In the genomic region with DNA sequence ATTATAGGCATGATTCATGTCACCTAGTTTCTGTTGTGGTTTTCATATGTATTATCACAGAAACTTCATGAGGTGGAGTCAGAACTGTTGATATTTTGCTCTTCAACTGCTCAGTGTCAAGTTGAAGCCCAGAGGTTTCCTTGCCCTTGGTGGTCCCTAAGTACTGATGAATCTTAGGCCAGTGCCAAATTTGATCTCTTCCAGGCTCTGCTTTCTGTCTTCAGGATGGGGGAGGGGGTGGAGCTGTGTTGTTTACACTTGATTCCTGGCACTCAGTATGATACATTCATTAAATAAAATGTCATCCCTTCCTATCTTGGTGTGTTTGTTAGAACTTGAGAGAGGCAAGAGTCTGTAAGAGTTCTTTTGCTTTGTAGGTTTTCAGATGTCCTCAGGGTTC, we compare ENCODE assay signal across 20 mouse cellular contexts. TPM values are rescaled to one million over a fixed set of nuclear protein-coding genes. Genes with fewer than 3 reads are reported as not detected.
DNase-seq lines count a peak whose midpoint lies in the region; ATAC-seq and TF ChIP-seq lines count a peak whose summit lies in the region.
"Had no signal": no experiment of that assay in that cellular context is flagged by ENCODE, and none has a peak within 500 bp of the region (broad histone marks: within the 10 kb centered on the region; RNA-seq: fewer than 3 reads in every experiment).

No protein-coding gene starts in this region.

- TF ChIP-seq CTCF in left cerebral cortex, adult 2 months (IDR thresholded peaks at IDR 0.05): no peak
- TF ChIP-seq CTCF in kidney, adult 2 months (conservative IDR thresholded peaks at IDR 0.05; ENCODE audit: insufficient read depth, insufficient read length, low read depth, low read length): no peak

- H3K27ac ChIP-seq in left cerebral cortex, adult 2 months: peak overlapping the region; percentile 47; the same call in 1 of the 2 replicates
- H3K27ac ChIP-seq in lung, embryonic 16.5 days (ENCODE audit: low read length): peak overlapping the region; percentile 38
- H3K27ac ChIP-seq in kidney, adult 2 months (ENCODE audit: insufficient read depth, low read depth, low read length): no peak overlapping the region
- H3K27ac ChIP-seq: embryonic facial prominence, embryonic 15.5 days; forebrain, embryonic 15.5 days had no signal

- H3K9ac ChIP-seq in lung, embryonic 16.5 days (ENCODE audit: low read length): no peak overlapping the region
- H3K9ac ChIP-seq: embryonic facial prominence, embryonic 15.5 days; forebrain, embryonic 15.5 days; heart, embryonic 15.5 days; hindbrain, embryonic 13.5 days had no signal

- H3K4me3 ChIP-seq in left cerebral cortex, adult 2 months: no peak overlapping the region
- H3K4me3 ChIP-seq in lung, embryonic 16.5 days (ENCODE audit: low read length): no peak overlapping the region
- no peak overlapping the region for H3K4me3 ChIP-seq in kidney, adult 2 months (ENCODE audit: insufficient read depth, low read depth, low read length)
- H3K4me3 ChIP-seq: embryonic facial prominence, embryonic 15.5 days; erythroblast, embryonic 14.5 days; forebrain, embryonic 15.5 days; heart, adult 2 months; heart, embryonic 15.5 days; hindbrain, embryonic 13.5 days had no signal

- TF ChIP-seq POLR2A in kidney, adult 2 months (IDR thresholded peaks at IDR 0.05; ENCODE audit: low read depth, low read length): no peak

- peaks cover 25% of the 10 kb centered on the region for H3K4me1 ChIP-seq in lung, embryonic 16.5 days (replicated peaks; ENCODE audit: control insufficient read depth, insufficient read depth, low read length)
- peaks cover 24% of the 10 kb centered on the region for H3K4me1 ChIP-seq in kidney, adult 2 months (ENCODE audit: control insufficient read depth, insufficient read depth, low read length)

- no peaks in the 10 kb centered on the region for H3K9me3 ChIP-seq in lung, embryonic 16.5 days (ENCODE audit: control insufficient read depth, low read length)
- H3K9me3 ChIP-seq: embryonic facial prominence, embryonic 15.5 days; forebrain, embryonic 15.5 days; heart, embryonic 15.5 days; hindbrain, embryonic 13.5 days had no signal

- intact Hi-C loops in left cerebral cortex, adult 2 months (cut with DNase I): no loop called here
- intact Hi-C loops in left cerebral cortex, postnatal 14 days (cut with DNase I): no loop called here

- ATAC-seq in lung, embryonic 16.5 days (ENCODE audit: low read depth): peak; percentile 65; the same call in 1 of the 2 replicates
- ATAC-seq: forebrain, embryonic 15.5 days had no signal

- H3K4me2 ChIP-seq in lung, embryonic 16.5 days (ENCODE audit: low read depth, low read length): no peak overlapping the region
- H3K4me2 ChIP-seq: embryonic facial prominence, embryonic 15.5 days; forebrain, embryonic 15.5 days; heart, embryonic 11.5 days; heart, embryonic 15.5 days; hindbrain, embryonic 13.5 days had no signal

- DNase-seq in left cerebral cortex, adult 2 months (ENCODE audit: extremely low spot score in 1 of 2, low spot score in 2 of 2): no peak
- DNase-seq in left cerebral cortex, postnatal 14 days (ENCODE audit: low spot score in 2 of 2): no peak
- no peak for DNase-seq in lung, postnatal 25 days (ENCODE audit: low spot score)
- DNase-seq in adipocyte (ENCODE audit: low spot score): peak; percentile 32
- DNase-seq in kidney, adult 2 months: no peak
- DNase-seq: adrenal gland, postnatal 10 days; cerebellum, adult 11 months; cerebellum, adult 8-10 months; cerebellum, postnatal 14 days; embryo, embryonic 11 days; gastrocnemius, postnatal 10 days; heart, adult 2 months; heart, postnatal 14 days had no signal

- peaks cover 19% of the 10 kb centered on the region for H3K36me3 ChIP-seq in lung, embryonic 16.5 days (ENCODE audit: control insufficient read depth, insufficient read depth, low read length)
- H3K36me3 ChIP-seq in kidney, adult 2 months (ENCODE audit: control insufficient read depth, insufficient read depth, low read length): peaks cover 2% of the 10 kb centered on the region; the same call in 1 of the 2 replicates

- H3K27me3 ChIP-seq in lung, embryonic 16.5 days (ENCODE audit: control insufficient read depth, insufficient read depth, low read depth, low read length): no peaks in the 10 kb centered on the region
- H3K27me3 ChIP-seq in kidney, adult 2 months (replicated peaks; ENCODE audit: control insufficient read depth, insufficient read depth, low read length): no peaks in the 10 kb centered on the region
- H3K27me3 ChIP-seq: embryonic facial prominence, embryonic 15.5 days; forebrain, embryonic 15.5 days; heart, embryonic 15.5 days; hindbrain, embryonic 13.5 days had no signal

RNA-seq across cellular contexts. Expression of a gene that starts 34.4 kb away (rescaled TPM):
- total RNA-seq in left cerebral cortex, adult 2 months (2021): 100 to 1,000 TPM; 297 to 299 TPM
- 100 to 1,000 TPM; 249 to 264 TPM for total RNA-seq in left cerebral cortex, postnatal 14 days (2021)
- polyA plus RNA-seq in lung, embryonic 16.5 days (2015; fragmentation: Nextera tagmentation; extraction: Ambion mirVana): 52.9 and 59.0 TPM in 2 replicates
- polyA plus RNA-seq in kidney, adult 2 months (2012; rRNA removed): 107 and 115 TPM in 2 replicates
